17 mouse cellular contexts compared by ENCODE assay signal in the genomic region with DNA sequence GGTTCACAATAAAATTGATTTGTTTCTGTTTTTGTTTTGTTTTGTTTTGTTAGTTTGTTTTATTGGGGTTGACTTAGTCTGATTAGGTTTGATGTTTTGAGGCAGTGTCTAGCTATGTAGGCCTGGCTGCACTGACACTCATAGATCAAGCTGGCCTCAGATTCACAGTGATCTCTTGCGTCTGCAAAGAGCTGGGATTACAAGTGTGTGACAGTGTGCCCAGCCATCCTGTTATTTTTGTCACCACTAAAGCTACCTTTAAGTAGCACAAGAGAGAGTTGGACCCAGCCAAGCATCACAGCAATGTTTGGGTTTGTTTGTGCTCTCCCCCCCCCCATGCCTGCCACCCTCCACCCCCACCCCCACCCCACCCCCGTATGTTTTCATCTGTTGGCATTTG. TPM values are rescaled to one million over a fixed set of nuclear protein-coding genes. Genes with fewer than 3 reads are reported as not detected.
"Had no signal": no experiment of that assay in that cellular context is flagged by ENCODE, and none has a peak within 500 bp of the region (broad histone marks: within the 10 kb centered on the region; RNA-seq: fewer than 3 reads in every experiment).

No protein-coding gene starts in this region.

- H3K4me3 ChIP-seq: midbrain, embryonic 12.5 days; neural tube, embryonic 12.5 days had no signal

- H3K27ac ChIP-seq: midbrain, embryonic 10.5 days; midbrain, embryonic 12.5 days; neural tube, embryonic 12.5 days had no signal

- H3K36me3 ChIP-seq: neural tube, embryonic 12.5 days had no signal

- H3K9me3 ChIP-seq: midbrain, embryonic 10.5 days; midbrain, embryonic 12.5 days; neural tube, embryonic 12.5 days had no signal

- DNase-seq: lung, adult 18-20 months; lung, embryonic 14.5 days; lung, postnatal 10 days; lung, postnatal 4 days; midbrain, embryonic 14.5 days; retina, postnatal 1 day; right cerebral cortex, adult 18-20 months; right cerebral cortex, postnatal 25 days; spleen, adult 18-20 months; thymus, adult 18-20 months; thymus, postnatal 14 days; thymus, postnatal 36 days had no signal

RNA-seq across cellular contexts. Expression of a gene that starts 38.0 kb away (rescaled TPM):
- total RNA-seq: megakaryocyte, adult 5-6 weeks had no signal
- polyA plus RNA-seq: liver, embryonic 16.5 days had no signal
